Mouse (Mus musculus) frontal cortex, postnatal 36 days (tissue): ENCODE measurements around the gene Gdf7.

Experiments
- DNase-seq, 2 experiments: peaks; one replicate each; pipeline ENCODE4 v3.0.0; 2022; ENCODE audit warnings: low spot score in 2 of 2

The Gdf7 gene

DNA sequence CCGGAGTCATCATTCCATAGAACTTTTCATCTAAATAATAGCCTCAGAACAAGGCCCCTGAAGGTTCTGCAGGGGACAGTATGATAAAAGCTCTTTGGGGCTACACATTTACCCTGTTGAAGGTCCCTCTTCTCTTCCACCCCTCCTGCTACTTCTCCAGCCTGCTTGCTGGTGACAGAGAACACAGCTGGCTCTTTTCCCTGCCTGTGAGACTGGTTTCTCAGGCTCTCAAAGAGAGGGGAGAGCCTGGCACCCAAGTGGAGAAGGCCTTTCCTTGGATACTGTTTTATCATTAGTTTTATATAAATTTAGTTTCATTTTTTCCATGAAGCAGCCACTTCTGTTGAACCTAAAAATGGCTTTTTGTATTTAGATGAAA, 25.9 kb upstream of the Gdf7 start:
- no peak for DNase-seq

DNA sequence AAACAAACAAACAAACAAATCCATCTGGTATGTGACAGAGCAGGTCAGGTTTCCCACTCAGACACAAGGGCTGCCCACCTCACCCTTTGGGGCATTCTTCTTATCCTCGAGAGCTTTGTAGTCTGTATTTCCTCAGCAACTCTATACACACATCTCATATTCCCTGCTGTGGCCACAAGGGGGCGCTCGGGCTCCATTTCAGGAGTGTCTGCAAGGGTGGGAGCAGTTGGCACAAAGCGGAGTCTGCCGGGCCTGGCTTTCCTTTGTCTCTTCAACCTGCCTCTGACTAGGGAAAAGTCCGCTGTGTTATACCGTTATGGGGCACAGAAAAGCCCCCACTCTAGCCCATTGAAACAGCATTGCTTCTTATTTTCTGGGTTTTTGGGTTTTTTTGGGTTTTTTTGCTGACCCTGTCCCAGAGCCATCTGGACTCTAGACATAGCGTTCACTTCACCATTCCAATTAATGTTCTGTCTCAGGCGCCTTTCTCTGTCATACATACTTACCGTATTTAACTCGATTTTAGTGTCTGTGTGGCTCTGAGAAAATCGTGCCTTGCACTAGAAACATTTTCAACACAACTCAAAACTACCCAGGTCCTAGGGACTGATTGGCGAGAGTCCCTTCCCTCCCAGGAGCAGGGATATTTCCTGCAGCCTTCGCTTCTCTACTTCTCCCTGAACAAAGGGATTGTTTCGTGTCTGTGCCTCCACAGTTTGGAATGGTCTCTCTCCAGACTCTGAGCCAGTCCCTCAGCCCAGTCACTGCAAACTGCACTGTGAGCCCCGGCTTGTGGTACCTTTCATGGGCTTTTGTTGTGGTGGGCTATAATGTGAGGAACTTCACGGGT, 25.3 kb upstream of the Gdf7 start:
- DNase-seq, result peak; percentile 96

DNA sequence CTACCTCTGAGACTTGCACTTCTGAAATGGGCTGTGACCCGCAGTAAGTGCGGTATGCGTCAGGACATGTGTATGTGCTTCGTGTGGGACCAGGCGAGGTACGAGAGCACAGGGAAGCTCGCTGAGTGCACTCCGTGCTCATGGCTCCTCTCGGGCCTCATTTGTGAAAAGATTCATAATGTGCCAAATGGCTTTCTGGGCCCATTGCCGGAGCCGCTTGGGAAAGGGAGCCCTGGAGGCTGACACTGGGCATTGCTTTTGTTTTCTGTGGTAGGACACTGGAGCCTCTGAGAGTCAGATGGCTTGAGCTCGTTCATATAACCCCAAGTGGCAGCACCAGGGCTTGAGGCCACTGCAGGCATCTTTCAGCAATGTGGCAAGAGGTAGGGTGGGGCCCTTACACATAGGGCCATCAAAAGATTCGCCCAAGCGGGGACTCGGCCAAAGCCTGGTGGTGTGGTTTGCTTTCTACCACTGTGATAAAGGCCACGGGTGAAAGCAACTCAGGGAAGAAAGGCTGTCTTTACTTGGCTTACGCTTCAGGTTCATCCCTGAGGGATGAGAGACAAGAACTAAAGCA, 24.3 kb upstream of the Gdf7 start:
- peak in 1 of 2 experiments; percentile 58 for DNase-seq

DNA sequence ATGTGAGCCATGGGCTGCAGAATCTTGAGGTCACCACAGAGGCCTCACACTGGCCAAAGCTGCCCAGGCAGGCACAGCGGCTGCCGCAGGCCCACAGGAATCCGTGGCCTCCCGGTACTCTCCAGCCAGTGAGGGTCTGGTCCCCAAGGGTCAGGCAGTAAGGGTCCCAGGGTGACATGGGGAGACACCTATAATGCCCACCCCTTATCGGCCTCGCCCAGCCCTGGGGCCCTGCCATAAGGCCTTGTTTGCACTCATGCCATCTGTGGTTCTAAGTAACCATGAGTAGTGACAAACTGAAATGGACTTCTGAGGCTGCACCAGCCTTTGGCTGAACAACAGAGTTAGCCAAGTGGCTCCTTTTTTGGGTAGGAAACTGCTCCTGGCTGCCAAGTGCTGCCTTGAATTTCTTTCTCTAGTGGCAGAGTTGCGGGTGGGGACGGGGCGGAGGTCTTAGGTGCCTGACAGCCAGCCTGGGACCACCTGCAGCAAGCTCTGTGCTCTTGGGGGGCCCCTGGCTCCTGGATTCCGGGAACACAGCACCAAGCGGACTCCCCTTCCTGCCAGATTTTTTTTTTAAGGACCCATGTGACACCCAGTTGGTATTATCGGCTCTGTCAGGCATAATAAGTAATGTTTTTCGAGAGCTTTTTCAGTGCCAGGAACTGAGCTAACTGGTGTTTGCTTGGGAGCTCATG, 23.6 kb upstream of the Gdf7 start:
- no peak for DNase-seq

DNA sequence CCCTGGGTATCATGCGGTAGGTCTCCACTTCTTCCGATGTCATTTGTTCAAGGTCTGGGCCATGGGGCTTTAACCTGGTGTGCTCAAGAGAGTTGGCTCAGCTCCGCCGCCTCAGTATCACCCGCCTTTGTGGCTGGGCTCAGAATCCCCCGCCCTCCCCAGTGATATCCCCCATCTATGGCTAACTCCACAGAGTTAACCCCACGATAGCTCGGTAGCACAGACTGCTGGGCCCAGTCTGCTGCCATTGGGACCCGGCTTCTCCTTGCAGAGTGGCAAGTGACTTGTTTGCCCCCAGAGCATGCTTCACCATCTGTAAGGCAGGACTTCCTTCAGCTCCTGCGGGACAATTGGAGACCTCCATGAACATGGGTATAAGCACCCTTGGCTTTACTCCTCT, 22.3 kb upstream of the Gdf7 start:
- DNase-seq, result no peak

DNA sequence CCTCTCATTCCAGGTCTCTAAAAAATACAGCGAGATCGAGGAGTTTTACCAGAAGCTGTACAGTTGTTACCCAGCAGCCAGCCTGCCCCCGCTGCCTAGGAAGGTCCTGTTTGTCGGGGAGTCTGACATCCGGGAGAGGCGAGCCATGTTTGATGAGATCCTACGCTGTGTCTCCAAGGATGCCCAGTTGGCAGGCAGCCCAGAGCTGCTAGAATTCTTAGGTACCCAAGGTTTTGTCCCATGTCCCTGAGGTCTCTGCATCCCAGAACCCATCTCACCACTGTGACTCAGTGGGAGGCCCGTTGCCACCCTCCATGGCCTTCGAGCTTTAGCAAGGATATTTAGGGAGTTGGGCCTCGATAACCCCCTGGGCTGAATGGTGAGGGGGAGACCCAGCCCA, 19.8 kb upstream of the Gdf7 start:
- DNase-seq, result no peak

DNA sequence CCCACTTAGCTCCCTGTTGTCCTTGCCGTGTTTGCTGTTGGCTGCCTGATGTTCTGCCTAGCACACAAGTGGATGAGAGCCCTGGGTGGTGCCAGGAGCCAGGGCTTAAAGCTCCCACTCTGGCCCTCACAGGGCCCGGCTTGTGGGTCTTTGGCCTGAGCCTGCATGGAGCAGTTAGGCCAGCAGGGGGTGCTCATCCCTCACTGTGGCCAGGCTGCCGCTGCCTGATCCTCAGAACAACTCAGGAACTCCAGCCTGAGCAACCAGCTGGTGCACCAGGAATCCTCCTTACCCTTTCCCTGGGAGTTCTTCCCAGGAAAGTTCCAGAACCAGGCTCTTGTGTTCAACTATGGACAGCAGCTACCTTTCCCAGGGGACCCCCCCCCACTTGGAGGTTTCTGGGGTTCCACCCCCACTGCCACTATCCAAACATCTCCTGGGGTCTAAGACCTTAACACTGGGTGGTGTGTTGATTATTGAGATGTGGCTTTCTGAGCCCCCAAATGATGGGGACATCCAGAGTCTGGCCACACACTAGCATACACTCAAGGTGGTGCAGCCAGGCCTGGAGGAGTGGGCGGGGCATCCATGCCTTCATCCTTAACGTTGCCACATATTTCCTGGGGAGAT, 18.4 kb upstream of the Gdf7 start:
- peak; percentile 85 to 86 for DNase-seq

DNA sequence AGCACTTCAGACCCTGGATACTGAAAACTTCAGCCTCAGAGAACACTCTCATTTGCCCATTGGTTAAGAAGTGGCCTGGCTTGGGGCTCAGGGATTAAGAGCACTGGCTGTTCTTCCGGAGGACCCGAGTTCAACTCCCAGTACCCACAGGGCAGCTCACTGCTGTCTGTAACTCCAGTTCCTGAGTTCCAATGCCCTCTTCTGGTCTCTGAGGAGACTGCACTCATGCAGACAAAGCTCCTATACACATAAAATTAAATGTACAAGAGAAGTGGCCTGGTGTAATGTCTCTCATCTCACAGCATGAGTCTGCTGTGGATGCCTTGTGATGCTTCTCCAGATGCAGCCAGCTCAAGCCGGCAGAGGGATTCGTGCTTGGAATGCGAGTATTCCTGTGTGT, 14.8 kb upstream of the Gdf7 start:
- DNase-seq, result no peak

DNA sequence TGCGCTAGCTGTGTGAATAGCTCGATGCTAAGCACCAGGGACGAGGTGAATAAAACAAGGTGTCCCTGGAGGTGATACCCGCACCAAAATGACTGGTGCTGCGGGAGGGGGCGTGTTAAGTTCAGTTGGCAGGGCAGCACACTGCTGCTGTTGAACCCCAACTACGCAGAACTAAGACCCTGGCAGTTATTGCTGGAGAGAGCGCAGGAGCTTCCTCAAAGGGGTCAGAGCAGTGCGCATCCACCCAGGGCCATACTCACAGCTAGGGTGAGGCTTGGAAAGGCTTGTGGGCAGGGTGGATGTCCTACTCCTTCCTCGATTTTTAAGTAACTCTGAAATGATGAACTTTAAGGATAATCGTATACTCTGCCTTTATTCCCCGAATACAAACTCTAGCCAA, 12.0 kb upstream of the Gdf7 start:
- no peak for DNase-seq

DNA sequence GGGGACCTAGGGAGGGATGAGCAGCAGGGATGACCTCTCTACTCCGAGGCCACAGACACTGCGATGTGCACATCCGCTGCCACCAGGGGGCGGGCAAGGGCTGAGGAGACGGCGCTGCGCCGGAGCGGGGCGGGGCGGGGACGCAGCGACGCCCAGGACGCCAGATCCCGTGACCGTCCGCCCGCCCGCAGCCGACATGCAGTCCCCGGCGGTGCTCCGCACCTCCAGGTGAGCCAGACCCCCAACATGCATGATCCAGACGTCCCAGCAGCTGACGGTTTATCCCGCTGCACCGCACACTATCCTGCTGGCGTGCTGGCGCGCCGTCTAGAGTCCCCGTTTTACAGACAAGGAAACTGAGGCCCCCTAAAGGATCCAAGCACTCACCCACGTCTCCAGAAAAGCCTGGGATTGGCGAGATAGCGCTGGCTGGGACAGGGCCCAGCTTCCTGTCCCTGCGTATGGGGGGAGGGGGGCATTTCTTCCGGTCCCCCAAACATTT, 11.6 kb upstream of the Gdf7 start, which contains the start of gene Hs1bp3:
Gene Hs1bp3 (plus strand): TSS at position 163 of the 502 bp plus-strand sequence.
- peak; percentile 83 to 85 for DNase-seq

DNA sequence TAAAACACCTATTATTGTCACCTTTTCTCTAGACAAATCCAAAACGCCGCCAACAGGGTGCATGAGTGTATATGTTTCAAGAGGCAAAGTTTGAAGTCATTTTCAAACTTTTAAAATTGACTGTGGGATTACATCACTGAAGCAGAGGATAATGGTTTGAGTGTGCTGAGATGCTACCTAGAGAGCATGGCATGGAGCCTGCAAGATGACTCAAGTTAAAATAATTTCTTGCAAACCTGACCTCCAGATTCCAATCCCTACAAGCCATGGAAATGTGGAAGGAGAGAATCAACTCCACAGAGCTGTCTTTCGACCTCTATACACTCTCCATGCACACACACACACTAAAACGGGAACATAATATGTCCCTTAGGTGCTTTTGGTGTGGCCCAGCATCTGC, 10.5 kb upstream of the Gdf7 start:
- no peak for DNase-seq

DNA sequence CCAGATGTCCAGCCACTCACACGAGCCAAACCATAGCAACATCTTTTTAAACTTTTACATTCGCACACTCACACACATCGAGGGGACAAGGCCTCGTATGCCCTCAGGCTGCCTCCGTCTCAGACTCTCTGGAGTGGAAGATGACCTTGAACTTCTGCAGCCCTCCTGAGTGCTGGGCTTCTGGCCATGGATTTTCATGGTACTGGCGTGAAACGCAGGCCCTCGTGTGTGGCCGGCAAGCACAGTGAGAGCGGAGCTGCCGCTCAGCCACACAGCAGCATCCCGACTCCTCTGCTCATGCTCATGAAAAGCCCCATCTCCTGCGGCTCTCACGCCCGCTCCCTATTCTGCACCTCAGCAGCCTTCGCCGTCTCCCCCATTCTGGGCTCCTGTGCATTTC, 9.2 kb upstream of the Gdf7 start:
- DNase-seq, result no peak

DNA sequence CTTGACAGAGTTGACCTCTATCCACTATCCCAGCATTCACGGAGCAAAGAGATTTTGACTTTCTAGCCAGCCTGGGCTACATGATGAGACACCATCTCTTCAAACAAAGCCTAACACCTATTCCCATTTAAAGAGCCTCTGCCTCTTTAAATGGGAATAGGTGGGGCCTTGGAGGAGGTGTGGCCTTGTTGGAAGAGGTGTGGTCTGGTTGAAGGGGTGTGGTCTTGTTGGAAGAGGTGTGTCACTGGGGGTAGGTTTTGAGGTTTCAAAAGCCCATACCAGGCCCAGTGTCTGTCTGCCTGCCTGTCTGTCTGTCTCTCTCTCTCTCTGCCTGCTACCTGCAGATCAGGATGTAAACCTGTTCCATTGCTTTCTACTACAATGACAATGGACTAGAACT, 5.2 kb upstream of the Gdf7 start:
- DNase-seq, result no peak

DNA sequence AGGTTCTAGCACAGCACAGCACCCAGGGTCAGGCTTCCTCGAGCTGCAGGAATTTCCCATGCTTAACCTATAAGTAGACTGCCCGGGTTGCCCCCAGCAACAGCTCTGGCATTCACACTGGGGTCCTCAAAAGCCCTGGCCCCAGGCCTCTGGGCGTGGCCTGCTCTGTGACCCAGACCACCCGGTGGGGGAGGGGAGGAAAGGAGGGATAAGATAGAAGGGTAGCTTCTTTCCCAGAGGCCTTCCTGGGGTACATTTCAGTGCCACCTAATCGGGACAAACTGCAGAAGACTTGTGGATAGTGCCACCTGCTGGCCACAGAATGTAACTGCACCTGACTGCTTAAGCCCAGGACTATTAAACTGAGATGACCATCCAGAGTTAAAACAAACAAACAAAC, 4.7 kb upstream of the Gdf7 start:
- peak; percentile 63 to 70 for DNase-seq

DNA sequence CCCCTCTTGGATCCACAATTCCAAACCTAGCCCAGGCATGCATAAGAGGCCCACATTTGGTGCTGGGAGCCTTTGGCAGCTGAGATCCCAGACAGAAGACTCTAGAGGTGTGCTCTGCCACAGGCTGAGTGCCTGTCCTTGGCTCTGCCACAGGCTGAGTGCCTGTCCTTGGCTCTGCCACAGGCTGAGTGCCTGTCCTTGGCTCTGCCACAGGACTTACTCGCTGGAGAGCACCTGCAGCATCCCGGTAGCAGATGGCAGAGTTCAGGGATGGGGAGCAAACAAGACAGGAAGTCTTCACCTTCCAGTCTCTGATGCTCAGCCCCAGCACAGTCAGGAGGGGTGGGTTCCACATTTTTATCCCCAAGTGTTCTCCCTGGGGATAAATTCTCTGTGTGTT, 3.5 kb upstream of the Gdf7 start:
- DNase-seq, result no peak

DNA sequence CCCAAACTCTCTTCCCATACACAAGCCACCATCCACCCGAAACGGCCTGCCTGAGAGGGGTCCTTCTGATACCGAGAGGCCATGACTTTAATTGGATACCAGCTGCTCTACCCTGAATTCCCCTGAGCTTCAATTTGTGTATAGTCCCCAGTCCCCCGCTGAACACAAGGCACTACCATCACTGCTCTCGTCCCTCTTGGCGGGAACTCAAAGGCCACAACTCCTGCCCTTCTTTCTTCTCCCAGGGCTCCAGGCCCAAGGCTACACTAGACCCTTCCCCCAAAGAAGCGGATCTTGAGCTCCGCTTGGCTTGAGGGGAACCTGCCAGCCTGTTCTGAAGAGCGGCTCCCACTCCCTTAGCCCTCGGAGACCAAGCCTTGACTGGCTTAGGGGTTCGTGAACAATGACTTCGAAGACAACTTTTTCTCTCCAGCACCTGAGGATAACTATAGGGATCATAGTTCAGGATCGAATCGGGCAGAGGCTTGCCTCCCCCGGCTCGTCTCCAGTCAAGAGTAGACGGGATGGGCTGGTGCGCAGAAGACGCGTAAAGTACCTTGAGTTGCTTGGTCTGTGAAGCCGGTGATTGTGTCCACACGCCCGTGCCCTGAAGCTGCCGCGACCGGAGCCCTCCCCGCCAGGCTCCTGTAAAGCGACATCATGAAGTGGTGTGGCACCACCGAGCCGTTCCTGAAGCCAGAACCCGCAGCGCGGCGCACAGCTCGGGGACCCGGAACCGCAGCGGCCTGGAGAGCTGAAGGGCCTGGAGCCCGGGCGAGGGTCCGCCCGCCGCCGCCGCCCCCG, 541 bp downstream of the Gdf7 start:
- DNase-seq, result no peak

DNA sequence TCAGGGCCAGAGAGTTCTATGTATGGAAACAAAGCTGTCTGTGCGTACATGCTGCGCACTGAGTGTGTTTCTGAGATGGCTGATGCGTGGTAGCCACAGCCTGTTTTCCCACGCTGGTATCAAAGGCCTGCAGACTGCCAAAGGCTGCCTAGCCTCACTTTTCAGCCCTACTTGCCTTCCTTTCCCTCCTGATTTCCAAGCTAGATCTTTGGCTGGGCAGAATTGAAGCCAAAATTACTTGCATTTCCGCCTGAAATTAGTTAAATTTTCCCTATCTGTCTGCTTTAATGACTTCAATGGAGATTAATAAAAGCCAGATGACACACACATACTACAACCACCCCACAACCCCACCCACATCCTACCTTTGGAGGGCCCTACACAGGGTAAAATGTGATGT, 1.2 kb downstream of the Gdf7 start:
- DNase-seq, result no peak

DNA sequence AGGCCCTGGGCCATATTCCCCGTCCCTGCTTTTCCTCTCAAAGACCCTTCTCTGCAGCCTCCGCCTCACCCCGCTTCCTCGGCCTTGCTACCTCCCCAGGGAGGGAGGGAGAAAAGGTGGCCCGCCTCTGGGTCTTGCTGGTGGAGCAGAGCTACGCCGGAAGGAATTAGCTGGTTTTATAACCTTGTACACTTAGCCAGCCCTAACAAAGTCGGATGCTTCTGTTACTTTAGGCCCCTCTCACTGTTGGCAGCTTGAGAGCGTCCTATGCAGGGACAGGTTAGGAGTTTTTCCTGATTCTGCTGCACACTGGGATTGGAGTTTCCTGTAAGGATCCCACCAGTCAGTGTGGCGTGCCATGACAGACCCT, 1.7 kb downstream of the Gdf7 start:
- DNase-seq, result no peak

DNA sequence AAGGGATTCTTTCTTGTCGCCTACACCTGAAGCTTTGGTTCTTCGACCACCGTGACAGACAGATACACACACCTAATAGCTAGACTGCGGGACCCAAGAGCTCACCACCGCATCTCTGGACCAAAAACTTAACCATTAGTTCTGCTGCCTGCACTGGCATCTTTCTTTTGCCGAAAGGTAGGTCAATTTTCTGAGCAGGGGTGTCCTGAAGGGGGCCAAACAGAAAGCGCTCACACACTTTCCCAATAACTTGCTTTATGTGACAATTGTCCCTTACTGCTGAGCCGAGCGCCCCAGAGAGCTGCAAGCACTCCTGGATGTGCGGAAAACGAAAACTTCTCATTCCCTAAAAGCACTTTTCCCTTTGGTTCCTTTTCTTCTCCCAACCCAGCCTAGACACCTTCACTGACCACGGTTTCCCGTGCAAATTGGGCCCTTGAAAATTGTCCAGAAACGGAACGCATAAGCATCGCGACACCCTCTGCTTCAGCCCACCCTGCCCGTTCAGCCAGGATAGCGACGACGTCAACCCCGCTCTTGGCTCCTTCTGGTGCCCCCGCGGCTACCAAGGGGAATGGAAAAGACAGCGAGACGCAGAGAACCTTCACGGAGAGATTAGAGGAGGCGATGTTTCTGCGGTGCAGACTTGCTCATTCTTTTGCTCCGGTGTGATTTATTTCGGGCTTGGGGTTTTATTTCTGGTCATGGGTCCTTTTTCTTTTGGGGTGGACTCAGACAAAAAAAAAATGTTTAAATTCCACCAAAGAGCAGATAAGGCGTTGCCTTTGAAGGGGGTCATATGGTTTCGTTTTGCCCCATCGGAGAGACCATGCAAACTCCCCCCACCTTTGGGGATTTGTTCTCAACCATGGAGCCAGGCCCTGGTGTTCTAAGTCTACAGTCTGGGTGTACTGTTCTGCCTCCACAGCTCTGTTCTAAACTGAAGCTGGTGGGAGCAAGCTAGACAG, 2.3 kb downstream of the Gdf7 start:
- DNase-seq, result no peak
